Mouse (Mus musculus): ENCODE measurements around the gene Arpc5.
A peak's percentile ranks its signal among the peaks of the same experiment; 100 is the strongest.

Gene Arpc5

DNA sequence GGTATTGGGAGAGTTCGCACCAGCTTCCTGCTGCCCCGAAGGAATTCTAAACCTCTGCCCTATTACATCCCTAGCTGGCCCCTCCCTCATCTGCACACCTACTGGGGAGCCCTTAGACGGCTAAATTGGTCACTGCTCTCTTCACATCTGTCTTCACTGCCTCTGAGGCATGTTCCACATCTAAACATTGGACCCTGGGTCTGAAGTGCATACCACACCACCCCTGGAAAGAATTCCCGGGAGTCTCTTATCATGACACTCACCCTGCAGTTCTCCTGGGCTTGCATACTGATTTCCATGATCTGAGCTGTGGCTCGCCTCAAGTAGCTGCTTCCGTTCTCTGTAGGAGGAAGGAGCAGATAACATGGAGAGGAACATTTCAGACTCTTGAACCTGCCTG lies 24.5 kb downstream of the Arpc5 start:
- Histone ChIP-seq H3K4me1 (replicated peaks; ENCODE audit: low read depth, low read length) (peaks cover 67% of the 10 kb centered on the region), H3K36me3 (ENCODE audit: insufficient read depth, low read length) (no peaks in the 10 kb centered on the region), H3K27me3 (ENCODE audit: insufficient read depth, low read length) (no peaks in the 10 kb centered on the region), H3K9me3 (ENCODE audit: low read length) (no peaks in the 10 kb centered on the region), H3K4me3 (replicated peaks; ENCODE audit: low read length) (peak overlapping the region; percentile 11)
- TF ChIP-seq NANOG (IDR thresholded peaks at IDR 0.05; ENCODE audit: borderline replicate concordance, low read length) (no peak), CTCF (conservative IDR thresholded peaks at IDR 0.05; ENCODE audit: low read length) (no peak), POU5F1 (IDR thresholded peaks at IDR 0.05; ENCODE audit: borderline replicate concordance, low read length) (no peak)

GRCm38 (mm10) chr1:152791269-152791668 lies 24.9 kb downstream of the Arpc5 start:
- no peak for TF ChIP-seq POU5F1 (IDR thresholded peaks at IDR 0.05; ENCODE audit: borderline replicate concordance, low read length)
- no peaks in the 10 kb centered on the region for H3K27me3 ChIP-seq (ENCODE audit: insufficient read depth, low read length)

DNA sequence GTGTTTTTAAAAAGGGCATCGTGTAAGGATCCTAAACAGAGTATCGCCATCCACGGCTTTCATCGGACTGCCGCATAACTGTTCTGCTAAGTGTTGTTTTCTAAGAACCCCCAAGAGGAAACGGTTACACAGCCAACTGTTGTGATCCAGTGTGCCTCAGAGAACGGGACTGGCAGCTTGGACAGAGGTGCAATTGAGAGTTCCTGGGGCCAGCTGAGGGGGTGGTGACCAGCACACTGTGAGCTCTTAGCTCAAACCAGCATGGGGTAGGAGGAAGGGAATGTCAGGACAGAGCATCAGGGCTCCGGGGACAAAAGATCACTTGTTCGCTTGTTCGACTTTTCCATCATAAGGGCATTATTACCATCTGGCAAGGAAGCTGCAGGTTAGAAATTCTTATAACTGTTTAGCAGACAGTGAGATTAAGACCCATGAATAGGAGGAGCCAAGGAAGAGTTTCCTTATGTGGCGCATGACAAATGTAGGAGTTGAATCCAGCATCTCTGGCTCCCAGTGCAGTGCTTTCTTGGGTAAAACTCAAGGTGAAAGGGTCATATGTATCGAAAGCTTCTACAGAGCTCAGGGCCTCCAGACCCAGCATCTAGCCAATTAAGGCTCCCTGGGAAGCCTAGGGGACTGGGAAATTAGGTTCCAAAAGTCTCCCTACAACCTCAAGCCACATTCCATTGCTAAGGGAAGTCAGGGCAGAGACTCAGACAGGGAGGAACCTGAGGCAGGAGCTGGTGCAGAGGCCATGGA lies 26.6 kb downstream of the Arpc5 start:
- no peaks in the 10 kb centered on the region for H3K27me3 ChIP-seq (ENCODE audit: insufficient read depth, low read length)
- no peaks in the 10 kb centered on the region for H3K36me3 ChIP-seq (ENCODE audit: insufficient read depth, low read length)
- no peak for TF ChIP-seq POU5F1 (IDR thresholded peaks at IDR 0.05; ENCODE audit: borderline replicate concordance, low read length)
- TF ChIP-seq NANOG (IDR thresholded peaks at IDR 0.05; ENCODE audit: borderline replicate concordance, low read length): no peak
- no peak for TF ChIP-seq CTCF (conservative IDR thresholded peaks at IDR 0.05; ENCODE audit: low read length)
- peaks cover 84% of the 10 kb centered on the region for H3K4me1 ChIP-seq (replicated peaks; ENCODE audit: low read depth, low read length)
- no peaks in the 10 kb centered on the region for H3K9me3 ChIP-seq (ENCODE audit: low read length)
- peak overlapping the region; percentile 30 for H3K4me3 ChIP-seq (replicated peaks; ENCODE audit: low read length)

More at GRCm38 (mm10) chr1:152791269-152791668, 24.9 kb downstream of the Arpc5 start:
- no peaks in the 10 kb centered on the region for H3K9me3 ChIP-seq (ENCODE audit: low read length)
- H3K4me1 ChIP-seq (replicated peaks; ENCODE audit: low read depth, low read length): peaks cover 71% of the 10 kb centered on the region
- H3K36me3 ChIP-seq (ENCODE audit: insufficient read depth, low read length): no peaks in the 10 kb centered on the region
- peak overlapping the region; percentile 11 for H3K4me3 ChIP-seq (replicated peaks; ENCODE audit: low read length)

- Histone ChIP-seq H3K4me1 (replicated peaks; ENCODE audit: low read depth, low read length) (peaks cover 83% of the 10 kb centered on the region), H3K9me3 (ENCODE audit: low read length) (no peaks in the 10 kb centered on the region), H3K27me3 (ENCODE audit: insufficient read depth, low read length) (no peaks in the 10 kb centered on the region), H3K4me3 (replicated peaks; ENCODE audit: low read length) (peak overlapping the region; percentile 30), H3K36me3 (ENCODE audit: insufficient read depth, low read length) (no peaks in the 10 kb centered on the region)
- TF ChIP-seq CTCF (conservative IDR thresholded peaks at IDR 0.05; ENCODE audit: low read length): no peak
- TF ChIP-seq NANOG (IDR thresholded peaks at IDR 0.05; ENCODE audit: borderline replicate concordance, low read length): 0 out of 2 replicates have a peak, but pooled peaks have one; percentile 49
- no peak for TF ChIP-seq POU5F1 (IDR thresholded peaks at IDR 0.05; ENCODE audit: borderline replicate concordance, low read length)
These were observed 27.3 kb downstream of the Arpc5 start for GRCm38 (mm10) chr1:152793495-152794130.

DNA sequence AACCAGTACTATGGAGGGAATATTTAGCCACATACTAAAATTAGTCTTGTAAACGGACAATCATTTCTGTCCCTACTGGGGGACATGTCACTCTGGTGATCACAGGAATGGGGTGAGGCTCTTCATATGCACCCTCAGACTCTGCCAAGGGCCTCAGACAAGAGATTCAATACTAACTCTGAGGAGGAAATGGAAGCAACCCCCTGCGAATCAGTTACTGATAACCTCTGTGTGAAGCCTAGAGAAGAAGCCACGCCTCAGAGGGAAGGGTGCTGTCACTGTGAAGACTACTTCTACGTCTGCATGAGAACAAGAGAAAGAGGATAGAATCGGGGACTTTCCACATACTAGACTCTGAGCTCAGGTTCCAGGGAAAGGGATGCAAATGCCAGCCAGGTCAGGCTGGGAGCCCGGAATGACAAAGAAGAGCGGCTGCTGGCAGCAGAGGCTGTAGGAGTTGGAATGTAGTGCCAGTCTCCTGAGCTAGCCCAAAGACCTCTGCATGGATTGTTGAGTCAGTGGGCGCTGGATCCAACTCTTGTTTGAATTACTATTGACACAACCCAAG lies 29.4 kb downstream of the Arpc5 start:
- H3K4me1 ChIP-seq (replicated peaks; ENCODE audit: low read depth, low read length): peaks cover 98% of the 10 kb centered on the region
- no peaks in the 10 kb centered on the region for H3K27me3 ChIP-seq (ENCODE audit: insufficient read depth, low read length)
- H3K9me3 ChIP-seq (ENCODE audit: low read length): no peaks in the 10 kb centered on the region
- no peaks in the 10 kb centered on the region for H3K36me3 ChIP-seq (ENCODE audit: insufficient read depth, low read length)
- peak overlapping the region; percentile 50 for H3K4me3 ChIP-seq (replicated peaks; ENCODE audit: low read length)
- TF ChIP-seq POU5F1 (IDR thresholded peaks at IDR 0.05; ENCODE audit: borderline replicate concordance, low read length) (no peak), NANOG (IDR thresholded peaks at IDR 0.05; ENCODE audit: borderline replicate concordance, low read length) (no peak), CTCF (conservative IDR thresholded peaks at IDR 0.05; ENCODE audit: low read length) (no peak)

GRCm38 (mm10) chr1:152796683-152797263 lies 30.4 kb downstream of the Arpc5 start:
- TF ChIP-seq CTCF (conservative IDR thresholded peaks at IDR 0.05; ENCODE audit: low read length) (no peak), NANOG (IDR thresholded peaks at IDR 0.05; ENCODE audit: borderline replicate concordance, low read length) (no peak), POU5F1 (IDR thresholded peaks at IDR 0.05; ENCODE audit: borderline replicate concordance, low read length) (no peak)
- Histone ChIP-seq H3K36me3 (ENCODE audit: insufficient read depth, low read length) (no peaks in the 10 kb centered on the region), H3K27me3 (ENCODE audit: insufficient read depth, low read length) (no peaks in the 10 kb centered on the region), H3K4me3 (replicated peaks; ENCODE audit: low read length) (peak overlapping the region; percentile 57), H3K4me1 (replicated peaks; ENCODE audit: low read depth, low read length) (peaks cover 98% of the 10 kb centered on the region), H3K9me3 (ENCODE audit: low read length) (no peaks in the 10 kb centered on the region)

GRCm38 (mm10) chr1:152798125-152798524 lies 31.8 kb downstream of the Arpc5 start:
- Histone ChIP-seq H3K36me3 (ENCODE audit: insufficient read depth, low read length) (no peaks in the 10 kb centered on the region), H3K9me3 (ENCODE audit: low read length) (no peaks in the 10 kb centered on the region), H3K4me1 (replicated peaks; ENCODE audit: low read depth, low read length) (peaks cover 87% of the 10 kb centered on the region), H3K4me3 (replicated peaks; ENCODE audit: low read length) (no peak overlapping the region), H3K27me3 (ENCODE audit: insufficient read depth, low read length) (no peaks in the 10 kb centered on the region)
- TF ChIP-seq NANOG (IDR thresholded peaks at IDR 0.05; ENCODE audit: borderline replicate concordance, low read length) (no peak), POU5F1 (IDR thresholded peaks at IDR 0.05; ENCODE audit: borderline replicate concordance, low read length) (no peak), CTCF (conservative IDR thresholded peaks at IDR 0.05; ENCODE audit: low read length) (no peak)

GRCm38 (mm10) chr1:152799897-152800296 lies 33.6 kb downstream of the Arpc5 start, which contains the start of gene Ncf2:
TSS of gene Ncf2 (plus strand) at chr1:152800194.
- H3K36me3 ChIP-seq (ENCODE audit: insufficient read depth, low read length): no peaks in the 10 kb centered on the region
- TF ChIP-seq POU5F1 (IDR thresholded peaks at IDR 0.05; ENCODE audit: borderline replicate concordance, low read length) (no peak), CTCF (conservative IDR thresholded peaks at IDR 0.05; ENCODE audit: low read length) (no peak), NANOG (IDR thresholded peaks at IDR 0.05; ENCODE audit: borderline replicate concordance, low read length) (no peak)
- no peaks in the 10 kb centered on the region for H3K9me3 ChIP-seq (ENCODE audit: low read length)
- H3K4me1 ChIP-seq (replicated peaks; ENCODE audit: low read depth, low read length): peaks cover 80% of the 10 kb centered on the region
- H3K4me3 ChIP-seq (replicated peaks; ENCODE audit: low read length): no peak within 1 kb of the TSS
- no peaks in the 10 kb centered on the region for H3K27me3 ChIP-seq (ENCODE audit: insufficient read depth, low read length)
